Mouse (Mus musculus): Measurements from ENCODE around the gene Kmt2c. TPM values are rescaled to one million over a fixed set of nuclear protein-coding genes. Genes with fewer than 3 reads are reported as not detected.

The Kmt2c gene
- total and polyA plus RNA-seq, 2 experiments: 5.1 to 20.1 TPM

- Histone ChIP-seq H3K27ac (replicated peaks; ENCODE audit: insufficient read depth, low read depth, low read length) (no peak overlapping the region), H3K36me3 (ENCODE audit: control insufficient read depth, insufficient read depth, low read length) (no peaks in the 10 kb centered on the region), H3K4me1 (ENCODE audit: control insufficient read depth, insufficient read depth, low read length) (no peaks in the 10 kb centered on the region; the same call in none of the 2 replicates), H3K27me3 (ENCODE audit: control insufficient read depth, insufficient read depth, low read length) (no peaks in the 10 kb centered on the region), H3K4me3 (ENCODE audit: insufficient read depth, low read depth, low read length) (no peak overlapping the region), H3K79me2 (ENCODE audit: control insufficient read depth, insufficient read depth, low read length) (no peaks in the 10 kb centered on the region), H3K9ac (ENCODE audit: low read depth, low read length) (no peak overlapping the region)
- no peak for DNase-seq (ENCODE audit: extremely low read depth, low read depth, low spot score)
- TF ChIP-seq POLR2A (IDR thresholded peaks at IDR 0.05; ENCODE audit: extremely low read depth, insufficient read depth, low read length) (no peak), CTCF (IDR thresholded peaks at IDR 0.05; ENCODE audit: low read depth, low read length) (no peak)
- WGBS: 71% methylated on average over 5 of the region's 5 CpGs
Measured at GRCm38 (mm10) chr5:25526116-25526515, 27.5 kb upstream of the Kmt2c start.

GRCm38 (mm10) chr5:25521461-25521860 is 22.9 kb upstream of the Kmt2c start:
- DNase-seq (ENCODE audit: extremely low read depth, low read depth, low spot score): no peak
- Histone ChIP-seq H3K36me3 (ENCODE audit: control insufficient read depth, insufficient read depth, low read length) (no peaks in the 10 kb centered on the region), H3K27ac (replicated peaks; ENCODE audit: insufficient read depth, low read depth, low read length) (no peak overlapping the region), H3K4me3 (ENCODE audit: insufficient read depth, low read depth, low read length) (no peak overlapping the region), H3K27me3 (ENCODE audit: control insufficient read depth, insufficient read depth, low read length) (no peaks in the 10 kb centered on the region), H3K9ac (ENCODE audit: low read depth, low read length) (no peak overlapping the region), H3K79me2 (ENCODE audit: control insufficient read depth, insufficient read depth, low read length) (no peaks in the 10 kb centered on the region), H3K4me1 (ENCODE audit: control insufficient read depth, insufficient read depth, low read length) (no peaks in the 10 kb centered on the region)
- TF ChIP-seq POLR2A (IDR thresholded peaks at IDR 0.05; ENCODE audit: extremely low read depth, insufficient read depth, low read length) (no peak), CTCF (IDR thresholded peaks at IDR 0.05; ENCODE audit: low read depth, low read length) (no peak)
- WGBS: 87% methylated on average over 5 of the region's 5 CpGs

GRCm38 (mm10) chr5:25519820-25520219 is 21.2 kb upstream of the Kmt2c start:
- Histone ChIP-seq H3K36me3 (ENCODE audit: control insufficient read depth, insufficient read depth, low read length) (no peaks in the 10 kb centered on the region), H3K9ac (ENCODE audit: low read depth, low read length) (no peak overlapping the region), H3K4me1 (ENCODE audit: control insufficient read depth, insufficient read depth, low read length) (no peaks in the 10 kb centered on the region), H3K79me2 (ENCODE audit: control insufficient read depth, insufficient read depth, low read length) (no peaks in the 10 kb centered on the region), H3K4me3 (ENCODE audit: insufficient read depth, low read depth, low read length) (no peak overlapping the region), H3K27ac (replicated peaks; ENCODE audit: insufficient read depth, low read depth, low read length) (no peak overlapping the region), H3K27me3 (ENCODE audit: control insufficient read depth, insufficient read depth, low read length) (no peaks in the 10 kb centered on the region)
- TF ChIP-seq POLR2A (IDR thresholded peaks at IDR 0.05; ENCODE audit: extremely low read depth, insufficient read depth, low read length) (no peak), CTCF (IDR thresholded peaks at IDR 0.05; ENCODE audit: low read depth, low read length) (no peak)
- no peak for DNase-seq (ENCODE audit: extremely low read depth, low read depth, low spot score)
- 42% methylated on average over 3 of the region's 3 CpGs for WGBS

GRCm38 (mm10) chr5:25517550-25517949 is 19.0 kb upstream of the Kmt2c start:
- no peaks in the 10 kb centered on the region for H3K79me2 ChIP-seq (ENCODE audit: control insufficient read depth, insufficient read depth, low read length)
- 88% methylated on average over 5 of the region's 5 CpGs for WGBS
- TF ChIP-seq CTCF (IDR thresholded peaks at IDR 0.05; ENCODE audit: low read depth, low read length) (no peak), POLR2A (IDR thresholded peaks at IDR 0.05; ENCODE audit: extremely low read depth, insufficient read depth, low read length) (no peak)
- no peaks in the 10 kb centered on the region for H3K27me3 ChIP-seq (ENCODE audit: control insufficient read depth, insufficient read depth, low read length)
- no peaks in the 10 kb centered on the region for H3K36me3 ChIP-seq (ENCODE audit: control insufficient read depth, insufficient read depth, low read length)
- no peaks in the 10 kb centered on the region for H3K4me1 ChIP-seq (ENCODE audit: control insufficient read depth, insufficient read depth, low read length)
- H3K27ac ChIP-seq (replicated peaks; ENCODE audit: insufficient read depth, low read depth, low read length): no peak overlapping the region
- no peak overlapping the region for H3K4me3 ChIP-seq (ENCODE audit: insufficient read depth, low read depth, low read length)
- DNase-seq (ENCODE audit: extremely low read depth, low read depth, low spot score): no peak
- H3K9ac ChIP-seq (ENCODE audit: low read depth, low read length): no peak overlapping the region

GRCm38 (mm10) chr5:25516301-25516895 is 17.8 kb upstream of the Kmt2c start:
- Histone ChIP-seq H3K27me3 (ENCODE audit: control insufficient read depth, insufficient read depth, low read length) (no peaks in the 10 kb centered on the region), H3K36me3 (ENCODE audit: control insufficient read depth, insufficient read depth, low read length) (no peaks in the 10 kb centered on the region), H3K27ac (replicated peaks; ENCODE audit: insufficient read depth, low read depth, low read length) (no peak overlapping the region), H3K79me2 (ENCODE audit: control insufficient read depth, insufficient read depth, low read length) (no peaks in the 10 kb centered on the region), H3K9ac (ENCODE audit: low read depth, low read length) (no peak overlapping the region), H3K4me3 (ENCODE audit: insufficient read depth, low read depth, low read length) (no peak overlapping the region), H3K4me1 (ENCODE audit: control insufficient read depth, insufficient read depth, low read length) (no peaks in the 10 kb centered on the region)
- WGBS: 94% methylated on average over 11 of the region's 11 CpGs
- no peak for TF ChIP-seq POLR2A (IDR thresholded peaks at IDR 0.05; ENCODE audit: extremely low read depth, insufficient read depth, low read length)
- TF ChIP-seq CTCF (IDR thresholded peaks at IDR 0.05; ENCODE audit: low read depth, low read length): no peak
- DNase-seq (ENCODE audit: extremely low read depth, low read depth, low spot score): no peak

GRCm38 (mm10) chr5:25515767-25516166 is 17.2 kb upstream of the Kmt2c start, which contains the start of gene Cct8l1:
TSS of gene Cct8l1 (plus strand) at chr5:25516067.
- TF ChIP-seq CTCF (IDR thresholded peaks at IDR 0.05; ENCODE audit: low read depth, low read length): no peak
- H3K4me1 ChIP-seq (ENCODE audit: control insufficient read depth, insufficient read depth, low read length): no peaks in the 10 kb centered on the region
- 93% methylated on average over 5 of the region's 5 CpGs for WGBS
- H3K27me3 ChIP-seq (ENCODE audit: control insufficient read depth, insufficient read depth, low read length): no peaks in the 10 kb centered on the region
- no peak within 1 kb of the TSS for H3K9ac ChIP-seq (ENCODE audit: low read depth, low read length)
- no peak within 1 kb of the TSS for H3K4me3 ChIP-seq (ENCODE audit: insufficient read depth, low read depth, low read length)
- no peaks in the 10 kb centered on the region for H3K79me2 ChIP-seq (ENCODE audit: control insufficient read depth, insufficient read depth, low read length)
- DNase-seq (ENCODE audit: extremely low read depth, low read depth, low spot score): no peak
- H3K27ac ChIP-seq (replicated peaks; ENCODE audit: insufficient read depth, low read depth, low read length): no peak within 1 kb of the TSS
- H3K36me3 ChIP-seq (ENCODE audit: control insufficient read depth, insufficient read depth, low read length): no peaks in the 10 kb centered on the region
